Mouse (Mus musculus): ENCODE measurements around the gene Gfi1. TPM values are rescaled to one million over a fixed set of nuclear protein-coding genes. Genes with fewer than 3 reads are reported as not detected.
A peak's percentile ranks its signal among the peaks of the same experiment; 100 is the strongest.

The Gfi1 gene
- polyA plus RNA-seq, 1 experiment from 2014 or later = not detected

GRCm38 (mm10) chr5:107700873-107701272 lies 25.0 kb downstream of the Gfi1 start:
- no peaks in the 10 kb centered on the region for H3K27me3 ChIP-seq (ENCODE audit: control insufficient read depth, insufficient read depth, low read length)
- ATAC-seq (ENCODE audit: insufficient number of reproducible peaks, insufficient read depth, low FRiP score, low read depth) = no peak
- H3K4me3 ChIP-seq (ENCODE audit: low read depth, low read length) = no peak overlapping the region
- no peaks in the 10 kb centered on the region for H3K9me3 ChIP-seq (ENCODE audit: control insufficient read depth, low read depth, low read length)
- H3K27ac ChIP-seq (ENCODE audit: low read length) = no peak overlapping the region
- H3K4me1 ChIP-seq (ENCODE audit: control insufficient read depth, insufficient read depth, low read length) = no peaks in the 10 kb centered on the region
- H3K36me3 ChIP-seq (ENCODE audit: control insufficient read depth, insufficient read depth, low read length) = no peaks in the 10 kb centered on the region
- no peak overlapping the region for H3K4me2 ChIP-seq (replicated peaks; ENCODE audit: low read depth, low read length)
- no peak overlapping the region for H3K9ac ChIP-seq (replicated peaks; ENCODE audit: low read depth, low read length)
- WGBS = 85% methylated on average over 10 of the region's 10 CpGs

GRCm38 (mm10) chr5:107698888-107699287 lies 26.9 kb downstream of the Gfi1 start:
- WGBS = 80% methylated on average over 8 of the region's 8 CpGs
- no peak overlapping the region for H3K4me3 ChIP-seq (ENCODE audit: low read depth, low read length)
- H3K27ac ChIP-seq (ENCODE audit: low read length) = no peak overlapping the region
- no peak overlapping the region for H3K9ac ChIP-seq (replicated peaks; ENCODE audit: low read depth, low read length)
- H3K36me3 ChIP-seq (ENCODE audit: control insufficient read depth, insufficient read depth, low read length) = no peaks in the 10 kb centered on the region
- H3K4me1 ChIP-seq (ENCODE audit: control insufficient read depth, insufficient read depth, low read length) = no peaks in the 10 kb centered on the region
- no peak overlapping the region for H3K4me2 ChIP-seq (replicated peaks; ENCODE audit: low read depth, low read length)
- no peak for ATAC-seq (ENCODE audit: insufficient number of reproducible peaks, insufficient read depth, low FRiP score, low read depth)
- H3K9me3 ChIP-seq (ENCODE audit: control insufficient read depth, low read depth, low read length) = no peaks in the 10 kb centered on the region
- H3K27me3 ChIP-seq (ENCODE audit: control insufficient read depth, insufficient read depth, low read length) = no peaks in the 10 kb centered on the region

GRCm38 (mm10) chr5:107695019-107695418 lies 30.8 kb downstream of the Gfi1 start:
- ATAC-seq (ENCODE audit: insufficient number of reproducible peaks, insufficient read depth, low FRiP score, low read depth) = no peak
- no peak overlapping the region for H3K4me3 ChIP-seq (ENCODE audit: low read depth, low read length)
- no peaks in the 10 kb centered on the region; the same call in 1 of the 2 replicates for H3K27me3 ChIP-seq (ENCODE audit: control insufficient read depth, insufficient read depth, low read length)
- H3K4me2 ChIP-seq (replicated peaks; ENCODE audit: low read depth, low read length) = no peak overlapping the region
- no peak overlapping the region for H3K27ac ChIP-seq (ENCODE audit: low read length)
- 69% methylated on average over 3 of the region's 3 CpGs for WGBS
- H3K4me1 ChIP-seq (ENCODE audit: control insufficient read depth, insufficient read depth, low read length) = no peaks in the 10 kb centered on the region
- H3K9ac ChIP-seq (replicated peaks; ENCODE audit: low read depth, low read length) = no peak overlapping the region
- no peaks in the 10 kb centered on the region for H3K9me3 ChIP-seq (ENCODE audit: control insufficient read depth, low read depth, low read length)
- no peaks in the 10 kb centered on the region for H3K36me3 ChIP-seq (ENCODE audit: control insufficient read depth, insufficient read depth, low read length)

GRCm38 (mm10) chr5:107688499-107688866 lies 37.4 kb downstream of the Gfi1 start:
- peak overlapping the region; percentile 73 for H3K4me2 ChIP-seq (replicated peaks; ENCODE audit: low read depth, low read length)
- peak overlapping the region; percentile 21; the same call in 1 of the 2 replicates for H3K27ac ChIP-seq (ENCODE audit: low read length)
- no peaks in the 10 kb centered on the region; the same call in 1 of the 2 replicates for H3K27me3 ChIP-seq (ENCODE audit: control insufficient read depth, insufficient read depth, low read length)
- WGBS = 15% methylated on average over 9 of the region's 9 CpGs
- ATAC-seq (ENCODE audit: insufficient number of reproducible peaks, insufficient read depth, low FRiP score, low read depth) = no peak; the same call in 1 of the 2 replicates
- H3K4me1 ChIP-seq (ENCODE audit: control insufficient read depth, insufficient read depth, low read length) = no peaks in the 10 kb centered on the region
- H3K9me3 ChIP-seq (ENCODE audit: control insufficient read depth, low read depth, low read length) = no peaks in the 10 kb centered on the region
- peak overlapping the region; percentile 36; the same call in 1 of the 2 replicates for H3K9ac ChIP-seq (replicated peaks; ENCODE audit: low read depth, low read length)
- peak overlapping the region; percentile 38 for H3K4me3 ChIP-seq (ENCODE audit: low read depth, low read length)
- H3K36me3 ChIP-seq (ENCODE audit: control insufficient read depth, insufficient read depth, low read length) = no peaks in the 10 kb centered on the region

- Histone ChIP-seq H3K4me1 (ENCODE audit: control insufficient read depth, insufficient read depth, low read length) (no peaks in the 10 kb centered on the region), H3K9me3 (ENCODE audit: control insufficient read depth, low read depth, low read length) (no peaks in the 10 kb centered on the region), H3K4me2 (replicated peaks; ENCODE audit: low read depth, low read length) (peak overlapping the region; percentile 73), H3K27me3 (ENCODE audit: control insufficient read depth, insufficient read depth, low read length) (no peaks in the 10 kb centered on the region; the same call in 1 of the 2 replicates), H3K36me3 (ENCODE audit: control insufficient read depth, insufficient read depth, low read length) (no peaks in the 10 kb centered on the region), H3K9ac (replicated peaks; ENCODE audit: low read depth, low read length) (peak overlapping the region; percentile 36; the same call in 1 of the 2 replicates), H3K4me3 (ENCODE audit: low read depth, low read length) (peak overlapping the region; percentile 38), H3K27ac (ENCODE audit: low read length) (peak overlapping the region; percentile 21; the same call in 1 of the 2 replicates)
- 13% methylated on average over 46 of the region's 46 CpGs for WGBS
- peak; percentile 91 for ATAC-seq (ENCODE audit: insufficient number of reproducible peaks, insufficient read depth, low FRiP score, low read depth)
Measured at GRCm38 (mm10) chr5:107687592-107688498, 38.0 kb downstream of the Gfi1 start.

GRCm38 (mm10) chr5:107687161-107687560 lies 38.7 kb downstream of the Gfi1 start:
- WGBS = 91% methylated on average over 5 of the region's 5 CpGs
- no peaks in the 10 kb centered on the region for H3K4me1 ChIP-seq (ENCODE audit: control insufficient read depth, insufficient read depth, low read length)
- no peaks in the 10 kb centered on the region; the same call in 1 of the 2 replicates for H3K27me3 ChIP-seq (ENCODE audit: control insufficient read depth, insufficient read depth, low read length)
- no peaks in the 10 kb centered on the region for H3K36me3 ChIP-seq (ENCODE audit: control insufficient read depth, insufficient read depth, low read length)
- no peaks in the 10 kb centered on the region for H3K9me3 ChIP-seq (ENCODE audit: control insufficient read depth, low read depth, low read length)
- no peak overlapping the region for H3K27ac ChIP-seq (ENCODE audit: low read length)
- no peak overlapping the region for H3K4me3 ChIP-seq (ENCODE audit: low read depth, low read length)
- no peak for ATAC-seq (ENCODE audit: insufficient number of reproducible peaks, insufficient read depth, low FRiP score, low read depth)
- no peak overlapping the region for H3K9ac ChIP-seq (replicated peaks; ENCODE audit: low read depth, low read length)
- H3K4me2 ChIP-seq (replicated peaks; ENCODE audit: low read depth, low read length) = no peak overlapping the region

- Histone ChIP-seq H3K27ac (ENCODE audit: low read length) (no peak overlapping the region), H3K4me3 (ENCODE audit: low read depth, low read length) (no peak overlapping the region), H3K9me3 (ENCODE audit: control insufficient read depth, low read depth, low read length) (no peaks in the 10 kb centered on the region), H3K9ac (replicated peaks; ENCODE audit: low read depth, low read length) (no peak overlapping the region), H3K4me2 (replicated peaks; ENCODE audit: low read depth, low read length) (no peak overlapping the region), H3K4me1 (ENCODE audit: control insufficient read depth, insufficient read depth, low read length) (no peaks in the 10 kb centered on the region), H3K27me3 (ENCODE audit: control insufficient read depth, insufficient read depth, low read length) (no peaks in the 10 kb centered on the region), H3K36me3 (ENCODE audit: control insufficient read depth, insufficient read depth, low read length) (no peaks in the 10 kb centered on the region)
- no peak for ATAC-seq (ENCODE audit: insufficient number of reproducible peaks, insufficient read depth, low FRiP score, low read depth)
- WGBS = 74% methylated on average over 2 of the region's 2 CpGs
Measured at GRCm38 (mm10) chr5:107684380-107684779, 41.5 kb downstream of the Gfi1 start.

GRCm38 (mm10) chr5:107681300-107681699 lies 44.5 kb downstream of the Gfi1 start:
- no peaks in the 10 kb centered on the region for H3K36me3 ChIP-seq (ENCODE audit: control insufficient read depth, insufficient read depth, low read length)
- no peaks in the 10 kb centered on the region for H3K27me3 ChIP-seq (ENCODE audit: control insufficient read depth, insufficient read depth, low read length)
- no peaks in the 10 kb centered on the region for H3K9me3 ChIP-seq (ENCODE audit: control insufficient read depth, low read depth, low read length)
- H3K4me3 ChIP-seq (ENCODE audit: low read depth, low read length) = no peak overlapping the region
- WGBS = 72% methylated on average over 5 of the region's 5 CpGs
- H3K4me1 ChIP-seq (ENCODE audit: control insufficient read depth, insufficient read depth, low read length) = peaks cover 2% of the 10 kb centered on the region; the same call in 1 of the 2 replicates
- no peak overlapping the region for H3K9ac ChIP-seq (replicated peaks; ENCODE audit: low read depth, low read length)
- H3K4me2 ChIP-seq (replicated peaks; ENCODE audit: low read depth, low read length) = no peak overlapping the region
- no peak for ATAC-seq (ENCODE audit: insufficient number of reproducible peaks, insufficient read depth, low FRiP score, low read depth)
- no peak overlapping the region for H3K27ac ChIP-seq (ENCODE audit: low read length)

Measured in stomach, embryonic 14.5 days (tissue).